Mouse (Mus musculus): ENCODE results near the gene Msantd2. TPM values are rescaled to one million over a fixed set of nuclear protein-coding genes. Genes with fewer than 3 reads are reported as not detected.

The Msantd2 gene
- total and polyA plus RNA-seq, 2 experiments from 2014 or later: 19.5 to 43.3 TPM

- Histone ChIP-seq H3K27ac (ENCODE audit: low read depth, low read length) (no peak overlapping the region), H3K4me1 (ENCODE audit: insufficient read depth) (peaks cover 9% of the 10 kb centered on the region), H3K36me3 (ENCODE audit: insufficient read depth) (no peaks in the 10 kb centered on the region), H3K27me3 (ENCODE audit: insufficient read depth, low read length) (no peaks in the 10 kb centered on the region), H3K4me2 (ENCODE audit: low read depth) (no peak overlapping the region), H3K9me3 (ENCODE audit: low read length) (no peaks in the 10 kb centered on the region), H3K4me3 (ENCODE audit: low read depth, low read length) (no peak overlapping the region), H3K9ac (no peak overlapping the region)
- WGBS: 76% methylated on average over 2 of the region's 2 CpGs
- TF ChIP-seq CTCF (IDR thresholded peaks at IDR 0.05; ENCODE audit: low read depth): no peak
- no peak for DNase-seq
- no peak for ATAC-seq
Measured at GRCm38 (mm10) chr9:37569231-37569835, 80.2 kb downstream of the Msantd2 start.

- WGBS: 64% methylated on average over 3 of the region's 3 CpGs
- Histone ChIP-seq H3K27ac (ENCODE audit: low read depth, low read length) (no peak overlapping the region), H3K9me3 (ENCODE audit: low read length) (no peaks in the 10 kb centered on the region), H3K9ac (no peak overlapping the region), H3K4me2 (ENCODE audit: low read depth) (no peak overlapping the region), H3K4me1 (ENCODE audit: insufficient read depth) (peaks cover 9% of the 10 kb centered on the region), H3K27me3 (ENCODE audit: insufficient read depth, low read length) (no peaks in the 10 kb centered on the region), H3K4me3 (ENCODE audit: low read depth, low read length) (no peak overlapping the region), H3K36me3 (ENCODE audit: insufficient read depth) (no peaks in the 10 kb centered on the region)
- DNase-seq: no peak
- ATAC-seq: no peak
- TF ChIP-seq CTCF (IDR thresholded peaks at IDR 0.05; ENCODE audit: low read depth): no peak
Measured at GRCm38 (mm10) chr9:37572204-37572876, 83.2 kb downstream of the Msantd2 start.

Other genes with a start within 250 kb of the Msantd2 start
- 1.9 and 2.7 TPM in 2 replicates for gene Slc37a2, start 233.6 kb upstream of the Msantd2 start, total RNA-seq (2014; rRNA removed)
- 1.2 and 1.6 TPM in 2 replicates for gene Slc37a2, start 233.6 kb upstream of the Msantd2 start, polyA plus RNA-seq (2015; fragmentation: Nextera tagmentation; extraction: Ambion mirVana)
- 6.3 and 8.7 TPM in 2 replicates for gene Ccdc15, start 140.9 kb upstream of the Msantd2 start, total RNA-seq (2014; rRNA removed)
- gene Ccdc15, start 140.9 kb upstream of the Msantd2 start, polyA plus RNA-seq (2015; fragmentation: Nextera tagmentation; extraction: Ambion mirVana): 4.2 and 7.8 TPM in 2 replicates
- gene Hepacam, start 122.0 kb upstream of the Msantd2 start, total RNA-seq (2014; rRNA removed): 11.8 and 17.2 TPM in 2 replicates
- gene Hepacam, start 122.0 kb upstream of the Msantd2 start, polyA plus RNA-seq (2015; fragmentation: Nextera tagmentation; extraction: Ambion mirVana): 27.8 and 39.8 TPM in 2 replicates
- gene Robo4, start 87.4 kb upstream of the Msantd2 start, total RNA-seq (2014; rRNA removed): 4.1 and 9.6 TPM in 2 replicates
- 3.1 and 3.3 TPM in 2 replicates for gene Robo4, start 87.4 kb upstream of the Msantd2 start, polyA plus RNA-seq (2015; fragmentation: Nextera tagmentation; extraction: Ambion mirVana)
- gene Robo3, start 56.1 kb upstream of the Msantd2 start, total RNA-seq (2014; rRNA removed): 1.2 and 1.9 TPM in 2 replicates
- gene Robo3, start 56.1 kb upstream of the Msantd2 start, polyA plus RNA-seq (2015; fragmentation: Nextera tagmentation; extraction: Ambion mirVana): 0.48 and 1.5 TPM in 2 replicates
- gene Esam, start 38.8 kb downstream of the Msantd2 start, total RNA-seq (2014; rRNA removed): 29.0 and 144 TPM in 2 replicates
- 36.3 and 37.3 TPM in 2 replicates for gene Esam, start 38.8 kb downstream of the Msantd2 start, polyA plus RNA-seq (2015; fragmentation: Nextera tagmentation; extraction: Ambion mirVana)
- gene Vsig2, start 49.9 kb downstream of the Msantd2 start, total RNA-seq (2014; rRNA removed): 2.4 and 2.5 TPM in 2 replicates
- 1.2 and 1.3 TPM in 2 replicates for gene Vsig2, start 49.9 kb downstream of the Msantd2 start, polyA plus RNA-seq (2015; fragmentation: Nextera tagmentation; extraction: Ambion mirVana)
- 76.2 and 112 TPM in 2 replicates for gene Nrgn, start 63.6 kb downstream of the Msantd2 start, total RNA-seq (2014; rRNA removed)
- gene Nrgn, start 63.6 kb downstream of the Msantd2 start, polyA plus RNA-seq (2015; fragmentation: Nextera tagmentation; extraction: Ambion mirVana): 152 and 176 TPM in 2 replicates
- gene Siae, start 66.4 kb downstream of the Msantd2 start, total RNA-seq (2014; rRNA removed): 9.2 and 13.8 TPM in 2 replicates
- gene Siae, start 66.4 kb downstream of the Msantd2 start, polyA plus RNA-seq (2015; fragmentation: Nextera tagmentation; extraction: Ambion mirVana): 8.9 and 13.7 TPM in 2 replicates
- 2.4 and 5.3 TPM in 2 replicates for gene Spa17, start 124.4 kb downstream of the Msantd2 start, total RNA-seq (2014; rRNA removed)
- 10.2 and 10.8 TPM in 2 replicates for gene Spa17, start 124.4 kb downstream of the Msantd2 start, polyA plus RNA-seq (2015; fragmentation: Nextera tagmentation; extraction: Ambion mirVana)
- 63.5 and 72.6 TPM in 2 replicates for gene Tbrg1, start 168.0 kb downstream of the Msantd2 start, total RNA-seq (2014; rRNA removed)
- 84.3 and 97.0 TPM in 2 replicates for gene Tbrg1, start 168.0 kb downstream of the Msantd2 start, polyA plus RNA-seq (2015; fragmentation: Nextera tagmentation; extraction: Ambion mirVana)
- gene Panx3, start 179.9 kb downstream of the Msantd2 start, total RNA-seq (2014; rRNA removed): 0.08 and 1.8 TPM in 2 replicates
- not detected in 2 replicates for gene Panx3, start 179.9 kb downstream of the Msantd2 start, polyA plus RNA-seq (2015; fragmentation: Nextera tagmentation; extraction: Ambion mirVana)
- not detected in 2 replicates for gene Olfr160, start 226.9 kb downstream of the Msantd2 start, total RNA-seq (2014; rRNA removed)
- not detected in 2 replicates for gene Olfr160, start 226.9 kb downstream of the Msantd2 start, polyA plus RNA-seq (2015; fragmentation: Nextera tagmentation; extraction: Ambion mirVana)

Measured in forebrain, postnatal 0 days (tissue).